Mouse (Mus musculus): ENCODE data around the gene Htra1. TPM values are rescaled to one million over a fixed set of nuclear protein-coding genes. Genes with fewer than 3 reads are reported as not detected.

The Htra1 gene
- polyA plus RNA-seq, 1 experiment from 2014 or later = 59.7 TPM

DNA sequence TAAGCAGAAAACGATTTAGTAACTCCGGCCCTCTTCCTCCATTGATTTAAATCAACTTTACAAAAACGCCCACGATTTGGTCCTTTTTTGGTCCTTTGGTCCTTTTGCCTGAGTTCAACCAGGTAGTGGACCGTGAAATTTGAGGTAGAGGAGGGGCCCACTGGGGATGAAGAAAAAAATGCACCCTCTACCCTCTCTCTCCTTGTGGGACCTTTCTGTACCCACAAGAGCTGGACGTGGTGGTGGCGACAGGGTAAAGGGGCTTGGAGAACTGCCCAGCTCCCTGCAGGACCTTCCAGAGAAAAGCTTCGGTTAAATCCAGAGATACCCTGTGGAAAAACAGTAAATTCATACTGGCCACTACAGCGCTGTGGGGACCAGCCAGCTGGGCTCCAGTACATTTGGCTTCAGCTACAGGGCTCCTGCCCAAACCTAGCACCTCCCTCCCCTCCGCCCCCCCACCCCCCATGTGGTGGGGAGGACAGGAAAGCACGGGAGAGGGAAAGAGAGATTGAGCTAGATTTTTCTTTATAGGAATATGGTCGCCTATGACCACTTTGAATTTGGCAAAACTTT lies 1.4 kb downstream of the Htra1 start:
- Histone ChIP-seq H3K9ac (no peak overlapping the region), H3K27me3 (peaks cover 73% of the 10 kb centered on the region), H3K4me1 (peaks cover 19% of the 10 kb centered on the region), H3K36me3 (no peaks in the 10 kb centered on the region), H3K27ac (no peak overlapping the region), H3K4me3 (peak overlapping the region; percentile 55), H3K9me3 (no peaks in the 10 kb centered on the region), H3K4me2 (peak overlapping the region; percentile 89)
- ATAC-seq (ENCODE audit: borderline replicate concordance, extremely low read depth, low FRiP score, low TSS enrichment) = no peak
- 22% methylated on average over 12 of the region's 12 CpGs for WGBS

DNA sequence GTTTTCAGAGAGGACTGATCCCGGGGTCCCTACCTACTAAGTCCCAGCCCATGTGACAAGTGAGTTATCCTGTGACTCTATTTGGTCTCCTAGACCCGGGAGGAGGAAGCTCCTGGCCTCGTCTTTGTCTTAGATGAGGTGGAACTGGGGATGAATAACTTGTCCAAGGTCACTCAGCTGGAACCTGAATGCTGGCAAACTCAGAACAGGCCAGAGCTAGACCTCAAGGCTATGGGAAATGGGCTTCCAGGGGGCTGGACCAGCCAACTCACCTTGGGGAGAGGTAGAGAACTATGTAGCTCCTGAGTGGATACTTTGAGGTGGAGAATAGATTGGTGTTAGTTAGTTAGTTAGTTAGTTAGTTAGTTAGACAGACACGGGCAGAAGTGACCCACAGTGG lies 2.1 kb downstream of the Htra1 start:
- no peak for ATAC-seq (ENCODE audit: borderline replicate concordance, extremely low read depth, low FRiP score, low TSS enrichment)
- Histone ChIP-seq H3K4me1 (peaks cover 19% of the 10 kb centered on the region), H3K9me3 (no peaks in the 10 kb centered on the region), H3K36me3 (no peaks in the 10 kb centered on the region), H3K9ac (no peak overlapping the region), H3K4me3 (no peak overlapping the region), H3K27me3 (peaks cover 69% of the 10 kb centered on the region), H3K4me2 (no peak overlapping the region), H3K27ac (no peak overlapping the region)
- WGBS = 53% methylated on average over 4 of the region's 4 CpGs

DNA sequence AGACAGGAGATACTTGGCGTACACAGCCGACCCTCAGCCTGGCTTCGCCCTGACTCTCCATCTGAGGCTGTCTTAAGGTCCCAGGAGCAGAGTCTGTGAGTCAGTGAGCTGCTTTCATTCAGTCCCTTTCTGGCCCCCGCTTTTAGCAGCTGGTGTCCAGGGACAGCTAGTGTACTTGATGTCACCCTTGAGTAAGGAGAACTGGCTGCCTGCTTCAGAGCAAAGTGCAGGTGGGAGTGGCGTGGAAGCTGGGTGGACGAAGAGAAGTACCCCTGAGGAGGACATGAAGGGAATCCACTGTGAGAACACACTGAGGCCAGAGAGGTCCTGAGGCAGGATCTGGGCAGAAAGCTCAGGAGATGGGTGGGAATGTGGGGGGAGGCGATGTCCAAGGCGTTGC lies 3.0 kb downstream of the Htra1 start:
- H3K4me3 ChIP-seq = no peak overlapping the region
- H3K27ac ChIP-seq = no peak overlapping the region
- peaks cover 61% of the 10 kb centered on the region for H3K27me3 ChIP-seq
- H3K4me1 ChIP-seq = peaks cover 19% of the 10 kb centered on the region
- ATAC-seq (ENCODE audit: borderline replicate concordance, extremely low read depth, low FRiP score, low TSS enrichment) = no peak
- no peak overlapping the region for H3K4me2 ChIP-seq
- no peaks in the 10 kb centered on the region for H3K9me3 ChIP-seq
- WGBS = 80% methylated on average over 8 of the region's 8 CpGs
- H3K36me3 ChIP-seq = no peaks in the 10 kb centered on the region
- H3K9ac ChIP-seq = no peak overlapping the region

DNA sequence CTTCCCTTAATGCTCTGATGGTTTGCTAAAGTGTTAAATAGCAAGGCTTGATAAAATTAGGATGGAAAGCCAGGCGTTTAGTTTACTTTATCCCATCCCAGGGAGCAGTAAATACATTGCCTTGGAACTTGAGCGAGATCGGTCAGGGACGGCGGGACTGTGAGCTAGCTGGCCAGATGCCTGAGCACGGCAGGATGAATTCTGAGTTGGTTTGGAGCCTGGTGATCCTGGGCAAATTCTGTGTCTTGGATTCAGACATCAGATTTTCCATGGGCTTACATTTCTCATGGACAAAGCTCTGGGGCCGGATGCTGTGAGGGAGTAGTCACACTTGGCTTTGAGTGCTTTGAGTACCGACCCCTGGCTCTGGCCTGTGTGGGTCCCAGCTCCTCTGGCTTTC lies 4.8 kb downstream of the Htra1 start:
- Histone ChIP-seq H3K27me3 (peaks cover 43% of the 10 kb centered on the region), H3K4me3 (no peak overlapping the region), H3K4me1 (peaks cover 12% of the 10 kb centered on the region), H3K27ac (no peak overlapping the region), H3K4me2 (no peak overlapping the region), H3K9me3 (no peaks in the 10 kb centered on the region), H3K9ac (no peak overlapping the region), H3K36me3 (no peaks in the 10 kb centered on the region)
- no peak for ATAC-seq (ENCODE audit: borderline replicate concordance, extremely low read depth, low FRiP score, low TSS enrichment)
- WGBS = 51% methylated on average over 8 of the region's 8 CpGs

DNA sequence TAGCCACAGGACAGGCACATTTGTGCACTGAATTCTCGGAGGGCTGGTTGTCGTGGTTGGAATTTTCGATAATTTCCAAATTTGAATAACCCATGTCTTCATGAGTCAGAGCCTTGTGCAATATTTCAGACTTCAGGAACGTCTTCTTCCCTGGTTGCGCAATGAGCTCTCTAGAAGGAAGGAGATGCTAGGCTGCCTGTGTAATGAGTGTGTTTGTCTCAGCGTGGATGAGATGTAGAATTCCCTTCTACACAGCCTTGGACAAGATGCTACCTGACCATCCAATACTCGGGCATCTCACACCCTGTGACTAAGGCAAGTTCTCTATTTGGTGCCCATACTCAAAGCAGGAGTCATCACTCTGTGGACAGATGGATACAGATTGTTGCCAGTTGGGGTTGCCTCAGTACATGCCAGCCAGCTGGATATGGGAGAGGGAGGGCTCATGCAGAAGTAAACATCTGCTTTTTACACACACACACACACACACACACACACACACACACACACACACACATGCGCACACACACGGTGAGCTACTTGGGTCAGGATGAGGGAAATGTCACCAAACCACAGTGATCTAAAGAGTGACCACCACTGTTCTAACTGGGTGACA lies 7.5 kb downstream of the Htra1 start:
- no peak overlapping the region for H3K4me2 ChIP-seq
- peaks cover 18% of the 10 kb centered on the region for H3K27me3 ChIP-seq

DNA sequence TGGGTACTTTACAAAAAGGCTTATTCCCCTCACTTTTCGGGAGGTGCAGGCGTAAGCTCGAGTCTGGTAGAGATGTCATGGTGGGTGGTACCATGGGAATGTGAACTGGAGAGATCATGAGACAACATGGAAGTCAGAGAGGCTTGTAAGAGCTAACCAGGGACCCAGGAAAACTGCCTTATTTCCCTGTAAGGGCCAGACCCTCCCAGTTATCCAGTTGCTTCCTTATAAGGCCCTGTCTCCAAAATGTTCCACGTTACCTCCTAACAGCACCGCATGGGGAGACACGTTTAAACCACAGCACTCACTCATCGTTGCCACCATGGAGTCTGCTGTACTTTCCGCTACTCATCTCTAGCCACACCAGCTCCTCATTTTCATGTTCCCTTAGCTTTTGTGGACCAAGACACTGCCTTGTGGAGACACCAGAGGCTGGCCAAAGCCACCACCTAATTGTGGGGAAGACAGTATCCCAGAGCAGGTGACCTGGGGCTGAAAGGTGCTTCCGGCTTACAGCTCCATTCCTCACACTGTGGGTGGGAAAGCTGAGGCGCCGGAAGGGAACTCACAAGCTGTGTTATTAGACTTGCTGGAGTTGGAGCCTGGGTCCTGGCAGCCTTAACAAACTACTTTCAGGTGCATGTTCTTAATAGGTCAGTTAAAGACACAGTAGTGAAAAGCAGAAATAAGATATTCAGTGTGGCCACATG lies 9.0 kb downstream of the Htra1 start:
- H3K27me3 ChIP-seq = 0 out of 2 replicates have a peak, but pooled peaks cover 3% of the 10 kb centered on the region
- 89% methylated on average over 11 of the region's 11 CpGs for WGBS
- ATAC-seq (ENCODE audit: borderline replicate concordance, extremely low read depth, low FRiP score, low TSS enrichment) = no peak
- H3K4me2 ChIP-seq = no peak overlapping the region
- H3K4me1 ChIP-seq = peaks cover 15% of the 10 kb centered on the region
- H3K9ac ChIP-seq = no peak overlapping the region
- H3K4me3 ChIP-seq = no peak overlapping the region
- no peaks in the 10 kb centered on the region for H3K9me3 ChIP-seq
- no peak overlapping the region for H3K27ac ChIP-seq
- H3K36me3 ChIP-seq = no peaks in the 10 kb centered on the region

More for the DNA sequence above, 7.5 kb downstream of the Htra1 start:
- ATAC-seq (ENCODE audit: borderline replicate concordance, extremely low read depth, low FRiP score, low TSS enrichment) = no peak
- no peak overlapping the region for H3K9ac ChIP-seq
- H3K27ac ChIP-seq = no peak overlapping the region
- no peaks in the 10 kb centered on the region for H3K36me3 ChIP-seq
- H3K4me1 ChIP-seq = peaks cover 4% of the 10 kb centered on the region; the same call in 1 of the 2 replicates
- 86% methylated on average over 9 of the region's 9 CpGs for WGBS
- no peak overlapping the region for H3K4me3 ChIP-seq
- no peaks in the 10 kb centered on the region for H3K9me3 ChIP-seq

DNA sequence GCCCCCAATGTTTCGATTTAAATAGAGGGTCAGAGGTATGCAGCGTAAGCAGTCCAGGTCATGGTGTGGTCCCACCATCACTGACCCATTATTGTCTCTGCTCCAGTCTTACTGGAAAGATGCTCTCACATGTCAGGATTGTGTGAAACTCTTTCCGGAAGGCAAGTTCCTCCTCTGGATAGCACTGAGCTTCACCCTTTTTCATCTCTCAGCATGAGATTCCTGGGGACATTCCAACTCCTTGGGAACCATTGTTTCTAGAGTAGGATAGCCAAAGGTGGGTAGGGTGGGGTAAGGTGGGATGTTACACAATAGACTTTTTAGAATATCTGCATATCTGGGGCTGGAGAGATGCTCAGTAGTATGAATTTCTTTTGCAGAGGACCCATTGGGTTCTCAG lies 9.8 kb downstream of the Htra1 start:
- H3K4me3 ChIP-seq = no peak overlapping the region
- peaks cover 15% of the 10 kb centered on the region for H3K4me1 ChIP-seq
- 84% methylated on average over 3 of the region's 3 CpGs for WGBS
- H3K9ac ChIP-seq = no peak overlapping the region
- H3K27ac ChIP-seq = no peak overlapping the region
- ATAC-seq (ENCODE audit: borderline replicate concordance, extremely low read depth, low FRiP score, low TSS enrichment) = no peak
- H3K27me3 ChIP-seq = no peaks in the 10 kb centered on the region
- H3K9me3 ChIP-seq = no peaks in the 10 kb centered on the region
- H3K4me2 ChIP-seq = no peak overlapping the region
- H3K36me3 ChIP-seq = no peaks in the 10 kb centered on the region

DNA sequence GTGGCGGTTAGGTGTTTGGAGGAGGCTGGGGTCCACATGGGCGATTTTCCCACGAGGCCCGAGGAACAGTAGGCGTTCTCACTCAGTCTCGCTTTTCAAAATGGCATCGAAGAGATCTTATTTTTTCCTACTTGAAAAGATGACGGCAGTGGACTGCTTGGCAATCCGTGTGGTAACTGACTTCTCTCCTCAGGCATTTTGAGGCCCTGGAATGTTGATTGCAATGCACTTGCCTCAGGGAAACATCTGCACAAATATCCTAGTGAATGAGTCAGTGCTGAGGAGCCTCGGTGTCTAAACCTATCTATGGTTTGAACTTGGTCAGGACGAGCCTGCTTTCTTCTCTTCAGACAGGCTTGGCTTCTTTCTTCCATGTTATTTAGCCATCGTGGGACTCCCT lies 10.4 kb downstream of the Htra1 start:
- no peak overlapping the region for H3K4me2 ChIP-seq
- peaks cover 15% of the 10 kb centered on the region for H3K4me1 ChIP-seq
- WGBS = 89% methylated on average over 12 of the region's 12 CpGs
- ATAC-seq (ENCODE audit: borderline replicate concordance, extremely low read depth, low FRiP score, low TSS enrichment) = no peak
- H3K9ac ChIP-seq = no peak overlapping the region
- no peak overlapping the region for H3K27ac ChIP-seq
- no peaks in the 10 kb centered on the region for H3K36me3 ChIP-seq
- no peak overlapping the region for H3K4me3 ChIP-seq
- H3K27me3 ChIP-seq = no peaks in the 10 kb centered on the region
- H3K9me3 ChIP-seq = no peaks in the 10 kb centered on the region

DNA sequence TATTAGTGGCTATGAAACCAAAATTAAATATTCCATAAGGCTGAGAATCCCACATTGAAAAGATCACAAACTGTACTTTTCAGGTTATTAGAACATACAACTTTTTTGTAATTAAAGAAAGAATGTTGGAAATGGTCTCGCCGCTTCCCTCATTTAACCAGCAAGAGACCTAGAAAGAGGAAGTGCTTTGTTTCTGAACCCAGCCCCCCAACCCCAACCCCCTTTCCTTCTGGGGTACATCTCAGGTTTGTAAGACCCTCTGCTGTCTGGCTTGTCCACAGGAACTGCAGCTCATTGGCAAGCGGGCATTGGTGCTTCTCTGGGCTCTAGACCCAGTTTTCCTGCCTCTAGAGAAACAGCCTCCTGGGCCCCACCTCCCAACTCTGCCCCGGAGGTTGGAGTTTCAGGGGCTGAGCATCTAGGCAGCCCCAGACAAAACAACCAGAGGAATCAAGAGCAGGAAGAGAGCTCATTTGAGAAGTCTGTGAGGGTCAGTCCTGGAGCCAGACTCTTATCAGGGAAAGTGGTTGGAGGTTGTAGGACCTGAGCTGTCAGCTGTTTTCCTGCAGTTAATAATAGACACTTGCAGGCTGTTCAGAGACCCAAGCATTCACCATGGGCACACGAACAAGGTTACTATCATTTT lies 12.8 kb downstream of the Htra1 start:
- Histone ChIP-seq H3K4me2 (peak overlapping the region; percentile 29; the same call in 1 of the 2 replicates), H3K4me3 (no peak overlapping the region), H3K27me3 (no peaks in the 10 kb centered on the region), H3K4me1 (peaks cover 15% of the 10 kb centered on the region), H3K9me3 (no peaks in the 10 kb centered on the region), H3K36me3 (no peaks in the 10 kb centered on the region), H3K9ac (no peak overlapping the region), H3K27ac (peak overlapping the region; percentile 56)
- no peak; the same call in 1 of the 2 replicates for ATAC-seq (ENCODE audit: borderline replicate concordance, extremely low read depth, low FRiP score, low TSS enrichment)
- 43% methylated on average over 5 of the region's 5 CpGs for WGBS

DNA sequence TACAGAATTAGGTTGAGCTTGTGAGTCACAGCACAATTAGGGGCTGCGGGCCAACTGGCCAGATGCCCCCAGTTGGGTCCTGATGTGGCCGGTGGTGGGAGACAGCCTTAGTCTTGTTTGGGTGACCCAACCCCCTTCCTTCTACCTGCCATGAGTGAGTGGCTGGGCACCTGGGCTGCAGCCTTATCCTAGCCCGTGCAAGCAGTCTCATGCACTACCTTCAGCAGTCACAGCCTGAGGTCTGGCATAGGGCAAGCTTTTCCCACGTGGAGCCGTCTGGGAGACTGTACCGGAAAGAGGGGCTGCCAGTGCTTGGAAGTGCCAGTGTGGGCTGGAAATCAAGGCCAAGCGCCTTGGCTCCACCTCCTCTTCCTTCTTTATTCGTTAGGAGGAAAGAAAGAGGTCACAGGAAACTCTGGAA lies 13.4 kb downstream of the Htra1 start:
- ATAC-seq (ENCODE audit: borderline replicate concordance, extremely low read depth, low FRiP score, low TSS enrichment) = peak; percentile 80
- H3K36me3 ChIP-seq = no peaks in the 10 kb centered on the region
- no peak overlapping the region for H3K4me3 ChIP-seq
- H3K9me3 ChIP-seq = no peaks in the 10 kb centered on the region
- WGBS = 24% methylated on average over 8 of the region's 8 CpGs
- peaks cover 15% of the 10 kb centered on the region for H3K4me1 ChIP-seq
- peak overlapping the region; percentile 56 for H3K27ac ChIP-seq
- no peaks in the 10 kb centered on the region for H3K27me3 ChIP-seq
- no peak overlapping the region for H3K9ac ChIP-seq
- H3K4me2 ChIP-seq = peak overlapping the region; percentile 29

DNA sequence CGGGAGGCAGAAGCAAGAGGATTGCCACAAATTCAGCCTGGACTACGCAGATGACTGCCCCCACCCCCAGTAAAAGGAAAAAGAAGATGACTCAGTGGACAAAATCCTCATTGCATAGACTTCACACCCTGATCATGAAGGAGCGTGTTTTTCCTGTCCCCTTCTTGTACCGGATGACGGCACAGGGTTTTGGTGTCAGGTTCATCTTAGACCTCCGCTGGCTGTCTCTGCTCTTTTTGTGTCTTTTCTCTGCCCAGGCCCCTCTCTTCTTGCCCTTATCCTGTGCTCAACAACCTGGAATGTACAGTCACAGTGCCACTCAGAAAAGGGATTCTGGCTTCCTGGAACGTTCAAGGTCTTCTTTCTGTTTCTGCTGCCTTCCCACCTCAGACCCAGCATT lies 14.6 kb downstream of the Htra1 start:
- H3K4me2 ChIP-seq = no peak overlapping the region
- WGBS = 86% methylated on average over 7 of the region's 7 CpGs
- H3K27me3 ChIP-seq = no peaks in the 10 kb centered on the region
- H3K27ac ChIP-seq = no peak overlapping the region
- H3K4me3 ChIP-seq = no peak overlapping the region
- H3K9ac ChIP-seq = no peak overlapping the region
- no peak for ATAC-seq (ENCODE audit: borderline replicate concordance, extremely low read depth, low FRiP score, low TSS enrichment)
- H3K4me1 ChIP-seq = peaks cover 15% of the 10 kb centered on the region
- no peaks in the 10 kb centered on the region for H3K9me3 ChIP-seq
- no peaks in the 10 kb centered on the region for H3K36me3 ChIP-seq

DNA sequence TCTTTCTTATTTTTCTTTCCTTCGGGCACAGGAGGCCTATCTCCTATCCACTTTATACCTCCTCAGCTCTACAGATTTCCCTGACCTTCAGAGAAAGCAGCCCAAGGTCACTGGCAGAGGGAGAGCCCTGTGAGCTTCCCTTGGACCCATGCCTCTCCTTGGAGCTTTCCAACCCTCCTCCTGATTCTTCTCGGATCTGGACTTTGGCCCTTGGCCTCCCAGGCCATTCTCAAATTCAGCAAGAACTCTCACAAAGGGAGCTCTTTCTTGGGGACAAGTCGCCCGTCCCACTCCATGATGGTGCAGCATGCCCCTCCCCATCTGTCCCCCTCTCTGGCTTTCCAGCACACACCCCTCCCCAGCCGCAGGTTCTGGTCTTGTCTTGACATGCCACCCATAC lies 15.1 kb downstream of the Htra1 start:
- WGBS = 85% methylated on average over 5 of the region's 5 CpGs
- Histone ChIP-seq H3K27me3 (no peaks in the 10 kb centered on the region), H3K4me1 (peaks cover 15% of the 10 kb centered on the region), H3K4me3 (no peak overlapping the region), H3K9me3 (no peaks in the 10 kb centered on the region), H3K36me3 (no peaks in the 10 kb centered on the region), H3K27ac (no peak overlapping the region), H3K9ac (no peak overlapping the region), H3K4me2 (no peak overlapping the region)
- no peak for ATAC-seq (ENCODE audit: borderline replicate concordance, extremely low read depth, low FRiP score, low TSS enrichment)

All from lung, embryonic 15.5 days (tissue).